Mouse (Mus musculus) cerebral cortex, adult 2 months (tissue): ENCODE measurements around the gene Gm26938.

Experiments
- WGBS: fragments of 180-500 bp; shearing (Covaris S2); methylation state at CpG from one replicate; pipeline ENCODE4 v1.1.7; 2018; 5-methylcytosine and 5-hydroxymethylcytosine counted together

The Gm26938 gene

DNA sequence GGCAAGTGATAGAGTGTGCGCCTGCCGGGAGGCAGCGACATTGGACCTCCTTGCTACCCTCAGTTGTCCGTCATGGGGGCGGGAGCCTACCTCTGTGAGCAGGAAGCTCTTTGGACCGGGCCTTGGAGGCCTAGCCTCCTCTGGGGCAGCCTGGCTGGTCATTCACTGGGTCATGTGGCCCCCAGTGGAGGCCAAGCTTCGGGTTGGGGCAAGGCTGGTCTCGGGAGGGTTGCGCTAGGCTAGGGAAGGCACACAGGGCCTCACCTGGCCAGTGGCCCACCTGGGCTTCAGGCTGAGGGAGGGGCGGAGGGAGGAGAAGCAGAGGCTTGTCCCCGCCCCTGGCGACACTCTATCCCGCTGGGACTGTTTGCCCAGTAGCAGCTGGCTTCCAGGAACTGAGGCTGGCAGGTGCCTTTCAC is 12.2 kb downstream of the Gm26938 start:
- 31% methylated on average over 13 of the region's 13 CpGs for WGBS

DNA sequence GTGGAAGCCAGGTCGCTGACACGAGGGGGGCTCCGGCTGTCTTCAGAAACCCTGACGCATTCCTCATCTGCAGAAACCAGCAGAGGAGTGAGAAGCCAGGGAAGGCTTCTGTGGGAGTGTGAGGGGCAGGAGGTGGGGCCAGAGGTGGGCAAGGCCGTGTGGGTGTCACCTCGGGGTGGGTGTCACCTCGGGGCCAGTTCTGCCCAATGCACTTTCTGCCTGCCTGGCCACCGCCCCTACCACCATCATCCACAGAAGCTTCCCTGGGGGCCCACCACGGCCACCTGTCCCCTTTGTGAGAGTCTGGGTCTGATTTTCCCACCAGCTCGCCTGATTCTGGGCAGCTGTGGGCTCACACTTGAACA is 13.1 kb downstream of the Gm26938 start:
- 57% methylated on average over 10 of the region's 10 CpGs for WGBS

DNA sequence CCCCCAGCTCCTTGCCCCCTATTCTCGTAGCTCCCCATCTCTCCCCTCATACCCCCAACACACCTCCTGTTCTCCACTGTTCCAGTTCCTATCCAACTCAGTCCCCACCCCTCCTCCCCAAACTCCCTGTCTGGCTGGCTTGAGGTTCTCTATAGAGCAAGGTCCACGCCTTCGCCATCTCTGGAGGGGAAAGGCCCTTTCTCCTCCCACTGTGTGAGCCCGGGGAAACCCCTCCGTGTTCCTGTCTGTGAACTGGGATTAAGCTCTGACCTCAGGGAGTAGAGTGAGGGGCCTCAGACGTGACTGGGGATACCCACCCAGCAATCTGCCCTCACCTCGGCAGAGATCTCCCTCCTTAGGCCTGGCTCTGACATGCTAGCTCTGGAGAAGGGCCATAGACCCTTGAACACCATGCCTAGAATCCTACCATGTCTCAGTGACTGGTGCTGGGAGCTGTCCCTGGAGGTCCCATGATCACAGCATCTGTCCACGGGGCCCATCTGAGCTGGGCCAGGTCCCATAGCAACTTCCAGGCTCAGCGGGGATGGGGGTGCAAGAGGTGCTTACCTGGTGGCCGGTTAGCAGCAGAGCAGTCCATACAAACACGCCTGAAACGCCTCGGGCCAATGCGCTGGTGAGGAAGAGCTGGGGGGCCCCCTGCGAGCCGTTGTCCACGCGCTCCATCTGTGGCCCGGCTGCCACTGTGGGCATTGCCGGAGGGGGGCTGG is 13.6 kb downstream of the Gm26938 start:
- 80% methylated on average over 20 of the region's 20 CpGs for WGBS

DNA sequence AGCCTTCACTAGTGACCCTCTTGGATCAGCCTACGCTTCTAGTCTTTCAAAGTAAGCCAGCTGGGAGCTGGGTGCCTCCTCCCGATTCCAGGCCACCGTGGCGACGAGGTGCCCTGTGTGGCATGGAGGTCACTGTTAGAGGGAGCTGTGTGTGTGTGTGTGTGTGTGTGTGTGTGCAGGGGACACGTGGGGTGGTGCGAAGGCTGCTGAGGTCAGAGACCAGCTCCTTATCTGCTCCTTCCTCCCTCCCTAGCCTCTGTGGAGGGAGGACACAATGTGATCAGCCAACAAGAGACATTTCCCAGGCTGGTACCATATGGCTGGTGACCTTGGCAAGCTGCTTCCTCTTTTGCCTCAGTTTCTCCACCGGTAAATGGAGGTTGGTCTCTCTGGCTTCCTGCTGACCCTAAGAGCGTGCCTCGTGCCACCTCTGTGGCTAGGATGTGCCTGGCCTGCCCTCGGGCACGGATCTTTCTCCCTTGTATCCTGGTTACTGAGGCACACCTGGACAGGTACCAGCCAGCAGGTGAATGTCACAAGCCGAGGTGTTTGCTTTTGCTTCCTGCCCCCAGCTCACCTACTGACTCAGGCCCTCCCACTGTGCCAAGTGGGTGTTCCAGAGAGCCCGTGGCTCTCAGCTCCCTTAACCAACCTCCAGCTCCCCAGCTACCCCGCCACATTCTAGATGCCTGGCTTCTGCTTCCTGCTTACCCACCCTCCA is 14.4 kb downstream of the Gm26938 start:
- WGBS: 80% methylated on average over 15 of the region's 15 CpGs

DNA sequence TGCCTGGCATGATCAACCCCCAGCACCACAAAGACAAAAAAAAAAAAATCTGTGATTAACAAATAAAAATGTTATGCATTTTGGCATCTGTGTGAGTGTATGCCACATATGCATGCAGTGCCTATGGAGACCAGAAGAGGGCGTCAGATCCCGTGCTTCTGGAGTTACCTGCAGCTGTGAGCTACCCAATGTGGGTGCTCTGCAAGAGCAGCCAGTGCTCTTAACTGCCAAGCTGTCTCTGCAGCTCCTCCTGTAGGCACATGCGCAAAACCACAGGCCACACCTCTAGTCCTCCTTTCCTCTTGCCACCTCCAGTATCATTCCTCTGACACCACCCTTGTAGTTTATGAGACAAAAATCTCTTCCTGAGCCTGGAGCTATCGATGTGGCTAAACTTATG is 16.8 kb downstream of the Gm26938 start:
- 59% methylated on average over 4 of the region's 4 CpGs for WGBS

DNA sequence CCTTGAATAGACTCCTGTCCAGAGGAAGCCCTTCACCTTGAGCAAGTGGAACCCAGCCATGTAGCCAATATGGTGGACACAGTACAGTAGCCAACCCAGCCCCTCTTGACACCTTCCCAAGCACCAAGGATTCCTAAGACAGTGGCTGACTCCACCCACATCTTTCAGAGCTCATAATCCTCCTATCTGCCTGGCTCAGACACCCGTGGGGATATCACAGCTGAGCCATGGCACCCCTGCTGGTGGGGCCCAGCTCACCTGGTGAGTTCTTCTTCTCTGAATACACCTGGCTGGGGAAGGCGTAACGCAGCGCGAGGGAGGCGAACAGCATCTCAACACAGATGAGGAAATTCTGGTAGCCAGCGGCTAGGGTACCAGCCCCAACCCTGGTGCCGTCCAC is 20.3 kb downstream of the Gm26938 start:
- WGBS: 91% methylated on average over 8 of the region's 8 CpGs

DNA sequence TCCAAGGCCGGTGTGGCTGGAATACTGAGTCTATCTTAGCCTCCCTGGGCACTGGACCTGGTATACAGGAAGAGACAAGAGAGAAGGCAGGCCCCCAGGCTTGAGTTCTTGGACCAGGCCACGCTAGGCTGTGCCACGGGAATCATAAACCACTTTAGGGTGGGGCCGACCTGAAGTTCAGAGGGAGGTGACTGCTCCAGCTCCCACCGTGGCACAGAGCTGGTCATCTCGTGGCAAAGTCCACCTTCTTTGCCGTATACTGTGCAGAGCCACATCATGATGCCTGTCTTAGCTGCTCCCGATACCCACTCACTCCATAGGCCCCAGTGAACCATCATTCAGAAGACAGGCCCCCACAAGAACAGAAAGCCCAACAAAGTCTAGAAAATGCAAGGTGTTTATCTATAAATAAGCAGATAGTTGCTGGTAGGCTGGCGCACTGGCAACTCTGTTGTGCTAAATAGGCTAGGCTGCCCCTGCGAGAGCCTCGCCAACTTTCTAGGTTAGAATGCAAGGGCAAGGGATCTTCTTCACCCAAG is 21.6 kb downstream of the Gm26938 start:
- 92% methylated on average over 11 of the region's 11 CpGs for WGBS

DNA sequence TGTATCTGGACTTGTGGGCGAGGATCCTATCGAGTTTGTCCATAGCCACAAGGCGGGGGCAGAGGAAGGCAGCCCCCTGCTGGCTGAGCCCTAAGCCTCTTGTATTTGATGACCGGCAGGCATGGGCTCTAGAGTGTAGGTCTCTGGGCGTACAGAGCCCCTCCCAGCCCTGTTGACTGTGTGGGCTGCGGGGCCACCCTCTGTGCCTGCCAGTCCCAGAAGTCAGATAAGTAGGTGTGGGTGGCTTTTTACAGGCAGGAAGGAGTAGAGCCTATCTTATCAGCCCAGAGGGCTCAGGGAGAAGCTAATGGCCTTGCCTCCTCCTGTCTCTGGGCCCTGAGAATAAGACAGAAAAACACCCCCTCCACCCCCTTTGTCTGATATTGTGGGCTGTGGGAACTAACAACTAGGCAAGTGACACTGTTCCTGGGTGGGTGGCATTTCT is 22.1 kb downstream of the Gm26938 start:
- 36% methylated on average over 6 of the region's 6 CpGs for WGBS

DNA sequence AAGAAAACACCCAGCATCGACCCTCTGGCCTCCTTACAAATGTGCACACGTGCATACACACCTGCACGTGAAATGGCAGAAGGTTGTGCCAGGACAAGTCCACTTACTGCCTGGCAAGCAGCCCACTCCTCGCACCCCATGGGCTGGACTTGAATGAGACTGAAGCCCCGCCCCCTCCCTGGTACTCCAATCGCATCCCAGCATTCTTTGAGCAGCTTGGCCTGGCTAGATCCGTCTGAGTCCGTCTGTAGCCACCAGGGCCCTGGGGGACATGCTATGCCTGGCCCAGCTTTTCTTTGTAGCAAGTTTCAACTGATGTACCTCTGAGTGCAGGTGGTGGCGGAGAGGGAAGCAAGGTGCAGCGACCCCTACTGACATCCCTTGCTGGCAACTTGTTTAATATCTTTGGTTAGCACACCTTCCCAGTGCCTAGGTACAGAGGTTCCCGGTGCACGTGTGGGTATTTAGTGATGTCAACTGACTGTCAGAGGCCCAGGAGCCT is 22.6 kb downstream of the Gm26938 start:
- 24% methylated on average over 12 of the region's 12 CpGs for WGBS

DNA sequence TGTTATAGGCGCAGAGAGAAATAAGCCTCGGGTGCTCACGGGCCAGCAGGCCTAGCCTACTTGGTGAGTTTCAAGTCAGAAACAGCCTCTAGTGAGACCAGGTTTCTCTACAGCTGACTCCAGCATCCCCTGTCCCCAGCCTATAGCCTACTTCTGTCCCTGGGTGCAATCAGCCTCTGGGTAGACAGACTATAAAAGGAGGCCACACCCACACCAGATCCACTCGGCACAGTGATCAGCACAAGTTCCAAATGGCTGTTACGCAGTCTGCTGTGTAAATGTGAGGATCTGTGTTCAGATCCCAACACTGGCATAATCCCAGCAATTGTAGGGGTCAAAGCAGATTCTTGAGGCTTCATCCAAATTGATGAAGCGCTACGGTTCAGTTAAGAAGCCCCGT is 23.0 kb downstream of the Gm26938 start:
- WGBS: 75% methylated on average over 8 of the region's 8 CpGs

DNA sequence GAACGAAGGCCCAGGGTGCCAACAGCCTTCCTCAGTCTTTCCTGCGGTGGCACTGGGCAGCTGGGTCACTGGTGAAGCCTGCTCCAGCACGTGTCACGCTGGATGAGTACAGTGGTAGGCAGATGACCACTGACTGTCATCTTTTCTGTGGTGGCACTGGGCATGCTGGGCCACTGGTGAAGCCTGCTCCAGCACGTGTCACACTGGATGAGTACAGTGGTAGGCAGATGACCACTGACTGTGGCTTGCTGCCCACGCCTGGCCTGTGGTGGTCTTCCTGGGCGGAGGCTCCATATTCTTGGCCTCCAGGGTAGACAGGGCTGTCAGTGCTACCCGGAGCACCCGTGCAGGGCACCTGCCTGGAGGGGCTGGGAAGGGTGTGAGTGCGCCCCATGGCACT is 24.3 kb downstream of the Gm26938 start:
- 91% methylated on average over 10 of the region's 10 CpGs for WGBS

DNA sequence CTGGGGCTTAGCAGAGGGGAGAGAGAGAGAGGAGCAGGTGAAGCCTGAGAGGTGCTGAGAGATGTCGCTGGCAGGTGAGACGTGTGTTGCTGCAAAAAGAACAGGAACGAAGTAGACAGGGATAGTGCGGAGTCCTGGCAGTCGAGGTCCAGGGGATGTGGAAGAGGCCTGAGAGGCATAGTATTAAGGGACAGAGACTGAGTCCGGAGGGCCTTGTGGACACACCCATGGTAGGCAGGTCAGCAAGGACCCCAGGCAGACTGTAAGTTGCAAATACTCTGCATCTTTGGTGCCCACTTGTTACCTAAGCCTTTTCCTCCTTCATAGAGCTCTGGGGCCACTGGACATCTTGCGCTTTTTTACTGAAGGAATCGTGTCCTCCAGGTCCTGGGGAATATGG is 25.0 kb downstream of the Gm26938 start:
- WGBS: 93% methylated on average over 8 of the region's 8 CpGs

DNA sequence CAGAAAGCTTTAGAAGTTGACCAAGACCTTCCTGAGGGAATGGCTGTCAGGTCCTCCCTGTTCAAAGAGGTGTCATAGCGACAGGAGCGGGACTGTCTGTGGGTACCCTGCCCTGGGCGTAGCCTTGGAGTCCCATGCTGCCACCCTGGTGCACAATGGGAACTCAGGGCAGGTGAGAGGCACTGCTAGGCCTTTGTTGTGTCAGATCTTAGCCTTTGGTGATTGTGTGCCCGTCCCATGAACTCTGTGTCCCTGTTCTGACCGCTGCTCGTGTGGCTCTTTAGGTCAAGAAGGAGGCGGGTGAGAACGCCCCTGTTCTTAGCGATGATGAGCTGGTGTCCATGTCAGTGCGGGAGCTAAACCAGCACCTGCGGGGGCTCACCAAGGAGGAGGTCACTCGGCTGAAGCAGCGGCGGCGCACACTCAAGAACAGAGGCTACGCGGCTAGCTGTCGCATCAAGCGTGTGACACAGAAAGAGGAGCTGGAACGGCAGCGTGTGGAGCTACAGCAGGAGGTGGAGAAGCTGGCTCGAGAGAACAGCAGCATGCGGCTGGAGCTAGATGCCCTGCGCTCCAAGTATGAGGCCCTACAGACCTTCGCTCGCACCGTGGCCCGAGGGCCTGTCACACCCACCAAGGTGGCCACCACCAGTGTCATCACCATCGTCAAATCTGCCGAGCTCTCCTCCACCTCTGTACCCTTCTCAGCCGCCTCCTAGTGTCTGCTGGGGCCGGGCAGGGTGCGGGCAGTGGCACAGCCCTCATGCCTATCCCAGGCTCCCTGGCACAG is 26.2 kb downstream of the Gm26938 start:
- WGBS: 94% methylated on average over 33 of the region's 33 CpGs

DNA sequence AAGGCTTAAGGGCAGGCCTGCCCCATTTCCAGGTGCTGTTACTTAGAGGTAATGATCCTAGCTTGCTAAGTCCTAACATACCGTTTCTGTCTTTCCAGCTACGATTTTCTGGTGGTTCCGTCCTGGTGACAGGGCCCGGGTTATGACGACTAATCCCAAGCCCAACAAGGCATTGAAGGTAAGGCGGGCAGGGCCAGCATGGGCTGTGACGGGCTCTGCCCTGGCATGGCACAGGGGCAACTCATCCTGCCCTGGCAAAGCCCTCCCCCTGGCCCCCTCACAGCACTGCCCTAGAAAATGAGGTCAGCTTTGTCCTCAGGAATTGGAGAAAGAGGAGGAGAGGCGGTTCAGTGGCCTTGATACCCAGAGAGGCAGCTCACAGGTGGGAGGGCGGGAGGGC is 27.2 kb downstream of the Gm26938 start:
- 95% methylated on average over 9 of the region's 9 CpGs for WGBS

DNA sequence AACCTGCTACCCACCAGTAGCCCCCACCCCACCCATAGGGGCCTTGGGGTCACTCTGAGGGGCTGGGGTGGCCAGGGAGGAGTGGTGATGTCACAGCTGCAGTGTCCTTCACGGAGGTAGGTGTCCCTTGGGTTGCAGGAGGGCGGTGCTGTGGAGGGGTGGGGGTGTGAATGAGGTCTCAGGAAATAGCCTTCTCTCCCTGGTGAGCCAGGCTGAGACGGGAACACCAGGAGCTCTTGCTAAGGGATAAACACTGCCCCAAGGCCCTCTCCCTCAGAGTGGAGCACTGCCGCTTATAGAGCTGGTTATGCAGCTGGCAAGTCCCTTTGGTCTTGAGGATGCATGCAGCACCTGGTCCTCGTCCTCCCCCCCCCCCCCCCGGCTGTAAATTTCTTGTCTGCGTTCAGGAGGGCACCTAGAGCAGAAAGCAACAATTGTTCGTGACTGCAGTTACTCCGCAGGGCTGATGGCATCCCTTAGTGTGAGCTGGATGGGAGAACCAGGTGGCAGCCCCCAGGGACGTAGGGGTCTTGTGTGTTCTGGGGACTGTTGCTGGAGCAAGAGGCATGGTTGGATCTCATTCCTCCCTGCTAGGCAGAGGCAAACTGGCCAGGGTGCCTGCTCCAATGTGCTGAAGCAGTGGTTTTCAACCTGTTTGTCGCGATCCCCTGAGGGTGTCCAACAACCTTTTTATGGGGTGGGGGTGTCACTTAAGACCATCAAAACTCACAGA is 27.9 kb downstream of the Gm26938 start:
- WGBS: 38% methylated on average over 12 of the region's 12 CpGs

DNA sequence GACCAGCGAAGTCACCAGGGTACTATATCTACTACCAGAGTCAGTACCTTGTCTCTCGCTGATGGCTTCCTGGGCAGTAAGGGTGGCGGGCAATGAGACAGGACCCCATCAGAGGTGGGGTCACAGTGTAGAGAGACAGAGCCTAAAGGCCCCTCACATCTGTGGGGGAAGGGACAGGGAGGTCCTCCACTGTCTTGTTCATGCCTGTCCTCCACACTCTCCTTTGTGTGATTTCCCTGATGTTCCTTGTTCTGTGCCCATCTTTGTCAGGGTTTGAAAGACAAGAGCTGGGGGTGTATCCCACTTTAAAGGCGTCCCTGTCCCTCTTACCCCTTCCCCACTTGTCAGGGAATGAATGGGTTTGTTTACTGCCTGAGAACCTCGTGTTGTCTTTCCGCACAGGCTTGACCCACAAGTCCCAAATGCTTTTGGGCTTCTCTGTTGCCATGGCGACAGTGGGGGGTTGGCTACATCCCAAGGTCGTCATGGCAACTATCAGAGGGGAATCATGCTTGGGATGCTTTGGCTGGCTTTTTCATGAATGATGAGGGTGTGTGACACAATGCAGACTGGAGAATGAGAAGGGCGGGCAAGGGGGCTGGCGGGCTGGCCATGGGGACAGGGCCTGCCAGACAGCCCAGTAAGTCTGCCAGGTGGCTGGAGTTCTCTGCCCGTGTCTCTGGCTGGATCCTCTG is 28.6 kb downstream of the Gm26938 start:
- 28% methylated on average over 11 of the region's 11 CpGs for WGBS

DNA sequence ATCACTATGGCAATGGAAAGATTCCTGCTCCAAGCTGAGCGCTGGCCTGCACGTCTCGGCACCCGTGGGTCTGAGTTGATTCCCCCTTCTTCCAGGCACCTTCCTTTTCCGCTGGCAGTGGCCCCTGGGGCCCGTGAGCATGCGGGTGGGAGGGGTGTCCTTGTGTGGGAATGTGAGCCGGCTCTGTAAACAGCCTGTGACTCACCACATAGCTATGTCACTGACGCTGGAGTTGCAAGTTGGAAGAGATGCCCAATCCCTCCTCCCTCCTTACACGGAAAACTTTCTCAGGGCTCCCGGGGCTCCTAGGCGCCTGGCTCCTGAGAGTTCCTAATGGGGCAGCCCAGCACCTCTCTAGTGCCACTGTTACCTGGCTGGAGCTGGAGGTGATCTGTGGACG is 29.3 kb downstream of the Gm26938 start:
- 11% methylated on average over 13 of the region's 13 CpGs for WGBS

DNA sequence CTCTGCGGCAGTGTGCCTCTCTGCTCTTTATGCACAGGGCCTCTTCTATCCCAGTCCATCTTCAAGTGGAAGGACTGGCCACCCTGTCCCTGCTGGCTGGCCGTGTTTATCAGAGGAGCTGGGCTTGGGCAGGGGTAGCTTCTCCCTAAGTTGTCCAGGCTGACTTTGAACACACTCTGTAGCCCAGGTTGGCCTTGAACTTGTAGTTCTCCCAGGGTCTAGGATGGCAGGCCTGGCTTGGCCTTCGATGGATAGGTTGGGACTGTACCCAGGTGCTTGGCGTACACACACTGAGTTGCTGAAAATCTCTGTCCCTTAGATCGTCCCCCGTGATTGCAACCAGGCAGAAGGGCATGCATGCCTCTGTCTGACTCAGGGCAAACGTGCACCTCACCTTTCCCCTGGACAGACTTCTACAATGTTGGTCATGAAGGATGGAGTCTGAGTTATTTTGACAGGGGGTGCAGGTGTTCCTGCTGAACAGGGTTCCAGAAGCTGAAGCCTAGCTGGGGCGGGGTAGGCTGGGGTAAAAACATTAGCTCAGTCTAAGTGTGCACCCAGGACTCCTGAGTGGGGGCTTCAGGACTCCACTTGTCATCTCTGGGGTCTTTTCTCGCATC is 30.1 kb downstream of the Gm26938 start:
- WGBS: 80% methylated on average over 9 of the region's 9 CpGs

DNA sequence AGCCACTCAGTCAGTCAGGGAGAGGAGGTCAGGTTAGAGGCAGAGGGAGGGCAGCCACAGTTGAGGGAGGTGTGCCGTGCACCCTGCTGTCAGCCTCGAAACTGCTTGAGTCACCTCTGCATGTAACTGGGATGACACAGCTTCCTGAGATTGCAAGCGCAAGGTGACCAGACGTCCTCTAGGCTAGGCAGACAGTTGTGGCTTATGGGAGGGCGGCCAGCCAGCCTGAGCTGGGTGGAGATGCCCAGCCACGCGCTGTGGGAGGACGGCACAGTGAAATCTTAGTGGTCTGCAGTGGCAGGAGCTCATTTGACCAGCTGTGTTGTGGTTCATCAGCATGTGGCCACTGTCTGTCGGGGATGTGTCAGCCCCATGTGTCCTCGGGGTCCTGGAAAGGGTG is 31.3 kb downstream of the Gm26938 start:
- WGBS: 55% methylated on average over 10 of the region's 10 CpGs

DNA sequence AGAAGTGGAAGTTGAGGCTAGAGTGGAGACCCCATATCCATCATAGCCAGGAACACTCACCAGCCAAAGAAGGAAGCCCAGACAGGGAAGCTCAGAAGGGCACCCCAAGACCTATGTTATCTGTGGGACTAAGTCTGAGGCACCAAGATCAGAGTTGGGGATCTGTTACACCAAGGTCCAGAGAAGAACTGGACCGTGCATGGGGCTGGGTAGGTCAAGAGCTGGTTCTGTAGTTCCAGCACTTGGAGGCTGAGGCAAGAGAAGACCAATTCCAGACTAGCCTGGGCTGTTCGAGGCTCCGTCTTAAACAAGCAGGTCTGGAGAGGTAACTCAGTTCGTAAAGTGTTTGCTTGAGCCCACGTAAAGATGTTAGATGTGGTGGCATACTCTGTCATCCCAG is 32.1 kb downstream of the Gm26938 start:
- 91% methylated on average over 5 of the region's 5 CpGs for WGBS
